In the genomic region with DNA sequence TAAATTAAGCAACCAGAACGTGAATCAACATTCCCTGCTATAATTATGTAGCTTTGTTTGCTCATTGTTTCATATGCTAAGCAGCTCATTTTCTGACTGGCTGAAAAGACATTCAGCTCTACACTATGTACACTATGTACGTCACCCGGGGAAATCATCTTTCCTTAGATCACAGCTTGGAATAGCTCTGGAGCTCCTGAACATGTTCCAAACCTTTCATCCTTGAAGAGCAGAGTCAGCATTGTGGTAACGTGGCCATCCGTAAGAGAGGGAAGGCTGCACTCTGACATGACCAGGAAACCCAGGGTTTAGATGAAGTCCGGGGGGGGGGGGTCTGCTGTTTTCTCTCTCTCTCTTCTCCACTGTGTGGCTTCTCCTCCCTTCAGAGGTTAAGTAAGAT, we compare ENCODE assay signal across 22 mouse cellular contexts. TPM values are rescaled to one million over a fixed set of nuclear protein-coding genes. Genes with fewer than 3 reads are reported as not detected.
DNase-seq lines count a peak whose midpoint lies in the region; ATAC-seq and TF ChIP-seq lines count a peak whose summit lies in the region.
"Had no signal": no experiment of that assay in that cellular context is flagged by ENCODE, and none has a peak within 500 bp of the region (broad histone marks: within the 10 kb centered on the region; RNA-seq: fewer than 3 reads in every experiment).

No protein-coding gene starts in this region.

- no peaks in the 10 kb centered on the region for H3K27me3 ChIP-seq in lung, postnatal 0 days (replicated peaks; ENCODE audit: insufficient read depth, low read length)
- H3K27me3 ChIP-seq in Patski = no peaks in the 10 kb centered on the region
- no peaks in the 10 kb centered on the region for H3K27me3 ChIP-seq in forebrain, embryonic 16.5 days (replicated peaks; ENCODE audit: control insufficient read depth, insufficient read depth, low read length)
- H3K27me3 ChIP-seq: embryonic facial prominence, embryonic 13.5 days; heart, embryonic 12.5 days; stomach, embryonic 15.5 days had no signal

- H3K4me2 ChIP-seq in lung, postnatal 0 days (replicated peaks; ENCODE audit: low read depth, low read length) = no peak overlapping the region
- peak overlapping the region; percentile 0; the same call in 1 of the 2 replicates for H3K4me2 ChIP-seq in forebrain, embryonic 16.5 days (ENCODE audit: low read length)
- H3K4me2 ChIP-seq: embryonic facial prominence, embryonic 13.5 days; heart, embryonic 12.5 days; liver, embryonic 12.5 days; lung, embryonic 14.5 days; neural tube, embryonic 15.5 days; stomach, embryonic 15.5 days had no signal

- no peak for TF ChIP-seq CTCF in lung, postnatal 0 days (IDR thresholded peaks at IDR 0.05)
- no peak for TF ChIP-seq CTCF in lung, adult 2 months (IDR thresholded peaks at IDR 0.05; ENCODE audit: insufficient read depth, low read length)
- TF ChIP-seq CTCF in Patski (IDR thresholded peaks at IDR 0.05) = no peak

- TF ChIP-seq POLR2A in lung, adult 2 months (IDR thresholded peaks at IDR 0.05; ENCODE audit: borderline replicate concordance, extremely low read depth, low read depth, low read length) = no peak

- H3K4me3 ChIP-seq in lung, postnatal 0 days (ENCODE audit: low read depth, low read length) = no peak overlapping the region
- H3K4me3 ChIP-seq in lung, adult 2 months (replicated peaks; ENCODE audit: extremely low read depth, low read depth, low read length) = no peak overlapping the region
- H3K4me3 ChIP-seq in forebrain, embryonic 16.5 days (replicated peaks; ENCODE audit: low read length) = no peak overlapping the region
- H3K4me3 ChIP-seq: embryonic facial prominence, embryonic 13.5 days; gastrocnemius, adult 2 months; heart, embryonic 12.5 days; liver, embryonic 12.5 days; neural tube, embryonic 15.5 days; stomach, embryonic 15.5 days had no signal

- H3K4me1 ChIP-seq in lung, postnatal 0 days (ENCODE audit: insufficient read depth, low read depth, low read length) = peaks cover 4% of the 10 kb centered on the region; the same call in 1 of the 2 replicates
- H3K4me1 ChIP-seq in lung, adult 2 months (ENCODE audit: control insufficient read depth, insufficient read depth, low read length) = no peaks in the 10 kb centered on the region
- H3K4me1 ChIP-seq in forebrain, embryonic 16.5 days (replicated peaks; ENCODE audit: control insufficient read depth, insufficient read depth, low read length) = peaks cover 4% of the 10 kb centered on the region
- H3K4me1 ChIP-seq: heart, embryonic 12.5 days had no signal

- H3K9ac ChIP-seq in lung, postnatal 0 days (replicated peaks; ENCODE audit: low read depth) = no peak overlapping the region
- no peak overlapping the region for H3K9ac ChIP-seq in forebrain, embryonic 16.5 days (replicated peaks; ENCODE audit: low read depth, low read length)
- H3K9ac ChIP-seq: embryonic facial prominence, embryonic 13.5 days; heart, embryonic 12.5 days; liver, embryonic 12.5 days; lung, embryonic 14.5 days; neural tube, embryonic 15.5 days; stomach, embryonic 15.5 days had no signal

- peak; percentile 9; the same call in 1 of the 2 replicates for ATAC-seq in lung, postnatal 0 days
- peak; percentile 40 for ATAC-seq in Patski
- ATAC-seq in forebrain, embryonic 16.5 days = peak; percentile 49
- ATAC-seq: CD4-positive, CD25-positive, alpha-beta regulatory T cell, adult 4 months; liver, embryonic 12.5 days had no signal

- POLR2A ChIA-PET in Patski (lab: Charles Lee) = interaction anchor here (1.1 kb wide), 1 partner anchor 10 kb away, joined by 3 read pairs; no protein-coding TSS in a partner anchor

- in situ Hi-C loops in Patski (cut with MboI; ENCODE audit: low pct_unique_long_range_greater_than_20kb) = no loop called here

- no peaks in the 10 kb centered on the region for H3K36me3 ChIP-seq in lung, postnatal 0 days (ENCODE audit: insufficient read depth, low read length)
- H3K36me3 ChIP-seq in forebrain, embryonic 16.5 days (ENCODE audit: control insufficient read depth, insufficient read depth) = no peaks in the 10 kb centered on the region
- H3K36me3 ChIP-seq: embryonic facial prominence, embryonic 13.5 days; heart, embryonic 12.5 days; liver, embryonic 12.5 days; neural tube, embryonic 15.5 days; stomach, embryonic 15.5 days had no signal

- no peaks in the 10 kb centered on the region for H3K9me3 ChIP-seq in lung, postnatal 0 days (ENCODE audit: low read length)
- no peaks in the 10 kb centered on the region for H3K9me3 ChIP-seq in forebrain, embryonic 16.5 days (ENCODE audit: control insufficient read depth, low read length)
- H3K9me3 ChIP-seq: embryonic facial prominence, embryonic 13.5 days; heart, embryonic 12.5 days; liver, embryonic 12.5 days; neural tube, embryonic 15.5 days; stomach, embryonic 15.5 days had no signal

- peak; percentile 52 for DNase-seq in heart, adult 11 months
- DNase-seq in heart, postnatal 4 days = no peak
- DNase-seq in lung, postnatal 0 days (ENCODE audit: low spot score) = peak; percentile 33
- DNase-seq in lung, adult 2 months = no peak
- no peak for DNase-seq in Patski (ENCODE audit: low read depth, low spot score)
- DNase-seq in kidney, postnatal 36 days = no peak
- DNase-seq in kidney, postnatal 4 days = no peak
- DNase-seq: cerebellum, adult 9-11 months; gastrocnemius, adult 2 months; kidney, adult 8-10 months; lung, embryonic 14.5 days; lung, postnatal 4 days; right cerebral cortex, postnatal 25 days; thymus, adult 18-20 months; thymus, postnatal 4 days had no signal

- WGBS in lung, postnatal 0 days = 56% methylated on average over 6 of the region's 6 CpGs
- 72% methylated on average over 6 of the region's 6 CpGs for WGBS in lung, adult 2 months
- WGBS in forebrain, embryonic 16.5 days = 23% methylated on average over 6 of the region's 6 CpGs

- CTCF ChIA-PET in Patski (lab: Charles Lee) = no interaction called here

- H3K27ac ChIP-seq in lung, postnatal 0 days (ENCODE audit: low read length) = no peak overlapping the region
- H3K27ac ChIP-seq in forebrain, embryonic 16.5 days (ENCODE audit: low read length) = no peak overlapping the region
- H3K27ac ChIP-seq: embryonic facial prominence, embryonic 13.5 days; gastrocnemius, adult 2 months; liver, embryonic 12.5 days; neural tube, embryonic 15.5 days; stomach, embryonic 15.5 days had no signal

- TF ChIP-seq EP300 in lung, postnatal 0 days (IDR thresholded peaks at IDR 0.05) = no peak

RNA-seq across cellular contexts. Expression of a gene that starts 3.8 kb away (rescaled TPM):
- total RNA-seq in heart, postnatal 4 days (2021) = 10 to 100 TPM; 24.3 to 31.3 TPM
- polyA plus RNA-seq in lung, postnatal 0 days (2015; fragmentation: Nextera tagmentation; extraction: Ambion mirVana) = 15.7 and 16.3 TPM in 2 replicates
- 9.9 and 15.4 TPM in 2 replicates for polyA plus RNA-seq in lung, adult 2 months (2012; rRNA removed)
- polyA plus RNA-seq in Patski (2021) = 120 TPM
- 9.2 and 12.8 TPM in 2 replicates for polyA plus RNA-seq in forebrain, embryonic 16.5 days (2015; fragmentation: Nextera tagmentation; extraction: Ambion mirVana)

Comparison
In these comparisons a context has a peak if more than half of its experiments do, and no peak if none do; other contexts are left out.
1. DNase-seq: peak in heart, adult 11 months (single experiment) and lung, postnatal 0 days (single experiment); none in heart, postnatal 4 days (single experiment), lung, adult 2 months (single experiment), Patski (single experiment), kidney, postnatal 36 days (0 of 2) and kidney, postnatal 4 days (0 of 2).
2. Peak in every context shown above with its lines, with median percentiles within 50 percentile points of each other: ATAC-seq.